Mouse (Mus musculus) midbrain, embryonic 14.5 days (tissue): ENCODE results near the gene Zfp444. TPM values are rescaled to one million over a fixed set of nuclear protein-coding genes. Genes with fewer than 3 reads are reported as not detected.
A peak's percentile ranks its signal among the peaks of the same experiment; 100 is the strongest.
"Not testable (repeated sequence)": the region's sequence is repeated elsewhere in the genome, so short reads cannot be mapped to it uniquely, and the experiment has no call there.

Source experiments
- ATAC-seq: fragments of 200-750 bp; cut with Nextera tagmentation; 2 replicates; pipeline ENCODE4 v1.8.0; 2017; ENCODE audit warnings: moderate number of reproducible peaks, moderate library complexity; ENCODE audit not compliant: low FRiP score, low TSS enrichment
- DNase-seq: peaks from one replicate; pipeline ENCODE4 v3.0.0-alpha.2; 2015
- H3K27ac ChIP-seq: fragments of 300-500 bp; sonication (generic); replicated peaks from 2 replicates; pipeline ENCODE4 v1.5.1; 2014; ENCODE audit warnings: mild to moderate bottlenecking, low read depth, low read length, moderate library complexity
- H3K27me3 ChIP-seq: fragments of 300-500 bp; sonication (generic); 2 replicates; pipeline ENCODE4 v1.6.1; 2014; ENCODE audit warnings: low read length, control low read depth, mixed read lengths; ENCODE audit not compliant: control insufficient read depth, insufficient read depth
- H3K36me3 ChIP-seq: fragments of 300-500 bp; sonication (generic); 2 replicates; pipeline ENCODE4 v1.6.1; 2014; ENCODE audit warnings: low read length, control low read depth; ENCODE audit not compliant: control insufficient read depth, insufficient read depth
- H3K4me1 ChIP-seq: fragments of 300-500 bp; sonication (generic); 2 replicates; pipeline ENCODE4 v1.6.1; 2014; ENCODE audit warnings: mild to moderate bottlenecking, antibody characterized with exemption, low read length, control low read depth; ENCODE audit not compliant: control insufficient read depth, insufficient read depth
- H3K4me2 ChIP-seq: fragments of 300-500 bp; sonication (generic); 2 replicates; pipeline ENCODE4 v1.6.1; 2014; ENCODE audit warnings: mild to moderate bottlenecking, low read length, moderate library complexity
- H3K4me3 ChIP-seq: fragments of 300-500 bp; sonication (generic); replicated peaks from 2 replicates; pipeline ENCODE4 v1.5.1; 2014; ENCODE audit warnings: low read depth, low read length
- H3K9ac ChIP-seq: fragments of 300-500 bp; sonication (generic); replicated peaks from 2 replicates; pipeline ENCODE4 v1.6.1; 2014; ENCODE audit warnings: mild to moderate bottlenecking, low read length, moderate library complexity
- H3K9me3 ChIP-seq: fragments of 300-500 bp; sonication (generic); 2 replicates; pipeline ENCODE4 v1.6.1; 2016; ENCODE audit warnings: low read length, control low read depth, mixed read lengths; ENCODE audit not compliant: control insufficient read depth
- WGBS: fragments of 180-500 bp; shearing (Covaris S2); extraction: QIAGEN DNeasy Blood & Tissue Kit; methylation state at CpG from one replicate; pipeline ENCODE4 v1.1.7; 2014; 5-methylcytosine and 5-hydroxymethylcytosine counted together
- polyA plus RNA-seq: library from polyadenylated mRNA; unstranded; fragments of >200 nt; fragmentation: Nextera tagmentation; extraction: Ambion mirVana; gene quantifications from 2 replicates; pipeline ENCODE4 v1.2.1, GENCODE M21; 2014

The Zfp444 gene
- polyA plus RNA-seq, 1 experiment from 2014 or later, result 94.7 TPM

DNA sequence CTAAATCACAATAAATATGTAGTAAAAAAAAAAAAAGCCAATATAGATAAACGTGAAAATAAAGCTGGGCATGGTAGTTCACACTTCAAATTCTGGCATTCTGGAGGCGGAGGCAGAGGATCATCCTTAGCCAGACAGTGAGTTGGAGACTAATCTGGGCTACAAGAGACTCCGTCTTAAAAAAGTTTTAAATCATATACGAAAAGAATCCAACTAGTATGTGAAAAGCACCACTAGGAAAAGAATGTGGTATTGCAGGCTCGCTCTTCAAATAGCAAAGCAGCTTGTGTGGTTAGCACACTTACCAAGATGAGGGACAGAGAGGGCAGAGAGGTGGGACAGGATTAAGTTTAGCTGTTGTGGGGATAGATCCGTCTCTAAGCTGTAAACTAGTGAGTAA, 1.2 kb upstream of the Zfp444 start:
- Histone ChIP-seq H3K4me1 (0 out of 2 replicates have a peak, but pooled peaks cover 3% of the 10 kb centered on the region), H3K36me3 (peaks cover 4% of the 10 kb centered on the region; the same call in 1 of the 2 replicates), H3K4me3 (peak overlapping the region; percentile 66; the same call in 1 of the 2 replicates), H3K4me2 (peak overlapping the region; percentile 90), H3K9me3 (no peaks in the 10 kb centered on the region), H3K9ac (peak overlapping the region; percentile 53; the same call in 1 of the 2 replicates), H3K27me3 (no peaks in the 10 kb centered on the region), H3K27ac (peak overlapping the region; percentile 87)
- ATAC-seq, result no peak
- no peak for DNase-seq
- WGBS, result 45% methylated on average over 6 of the region's 6 CpGs

DNA sequence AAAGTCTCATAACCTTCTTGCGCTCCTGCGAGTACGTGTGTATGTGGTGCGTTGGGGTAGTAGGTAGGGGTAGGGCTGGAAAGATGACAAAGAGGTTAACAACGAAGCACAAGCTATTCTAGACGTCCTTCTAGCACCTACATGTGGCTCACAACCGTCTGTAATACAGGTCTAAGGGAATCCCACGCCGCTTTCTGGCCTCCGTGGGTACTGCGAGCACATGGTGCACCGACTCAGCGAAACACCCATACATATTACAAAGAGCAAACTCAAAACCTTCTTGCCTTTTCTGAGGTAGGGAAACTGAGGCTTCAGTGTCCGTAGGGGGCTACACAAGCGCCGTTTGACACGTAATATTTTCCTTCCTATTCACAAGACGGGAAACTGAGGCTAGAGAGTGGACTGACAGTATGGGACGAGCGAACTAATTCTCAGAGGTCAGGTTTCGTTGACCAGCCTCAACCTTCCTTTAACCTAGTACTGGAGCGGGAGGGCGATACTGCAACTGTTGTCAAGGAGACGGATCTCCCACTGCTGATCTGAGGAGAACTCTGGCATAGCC, 501 bp upstream of the Zfp444 start:
- H3K4me2 ChIP-seq, result peak overlapping the region; percentile 90
- peak overlapping the region; percentile 66 for H3K4me3 ChIP-seq
- peaks cover 4% of the 10 kb centered on the region; the same call in 1 of the 2 replicates for H3K36me3 ChIP-seq
- ATAC-seq, result peak; percentile 35
- H3K9me3 ChIP-seq, result no peaks in the 10 kb centered on the region
- peak overlapping the region; percentile 53 for H3K9ac ChIP-seq
- 0 out of 2 replicates have a peak, but pooled peaks cover 3% of the 10 kb centered on the region for H3K4me1 ChIP-seq
- peak overlapping the region; percentile 87 for H3K27ac ChIP-seq
- whole genome bisulfite sequencing, result under 1% methylated on average over 24 of the region's 24 CpGs
- no peaks in the 10 kb centered on the region for H3K27me3 ChIP-seq
- peak; percentile 81 for DNase-seq

DNA sequence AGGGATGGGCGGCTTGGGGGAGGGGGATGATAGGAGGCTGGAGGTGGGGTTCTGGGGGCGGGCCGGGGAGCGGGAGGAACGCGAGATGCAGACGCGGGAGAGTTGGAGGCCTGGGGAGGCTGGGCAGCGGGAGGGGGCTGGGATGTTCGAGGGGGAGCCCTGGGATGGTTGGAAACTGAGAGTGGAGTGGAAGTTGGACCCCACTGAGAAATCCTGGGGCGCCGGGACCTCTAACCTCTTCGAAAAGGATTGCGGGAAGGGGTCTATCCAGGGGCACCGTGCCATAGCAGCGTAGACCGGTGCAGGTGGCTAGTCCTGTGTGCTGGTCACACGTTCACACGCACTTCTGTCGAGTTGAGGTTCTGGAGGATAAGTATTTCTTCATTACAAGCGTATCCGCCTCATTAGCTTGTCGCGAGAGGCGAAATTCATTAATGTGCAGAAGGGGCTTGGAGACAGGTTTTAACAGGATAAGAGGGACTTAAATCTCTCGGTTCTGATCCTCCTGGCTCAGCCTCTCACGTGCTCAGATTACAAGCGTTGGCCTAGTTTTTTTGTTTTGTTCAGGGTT, 733 bp downstream of the Zfp444 start:
- peak; percentile 38 for ATAC-seq
- H3K36me3 ChIP-seq, result peaks cover 4% of the 10 kb centered on the region; the same call in 1 of the 2 replicates
- H3K9me3 ChIP-seq, result no peaks in the 10 kb centered on the region
- H3K4me2 ChIP-seq, result peak overlapping the region; percentile 90
- DNase-seq, result peak; percentile 48
- peak overlapping the region; percentile 87 for H3K27ac ChIP-seq
- under 1% methylated on average over 28 of the region's 28 CpGs for WGBS
- H3K9ac ChIP-seq, result peak overlapping the region; percentile 78
- 0 out of 2 replicates have a peak, but pooled peaks cover 3% of the 10 kb centered on the region for H3K4me1 ChIP-seq
- peak overlapping the region; percentile 66 for H3K4me3 ChIP-seq
- no peaks in the 10 kb centered on the region for H3K27me3 ChIP-seq

- ATAC-seq, result no peak
Measured at GRCm38 (mm10) chr7:6173872-6174271, 1.8 kb downstream of the Zfp444 start.

GRCm38 (mm10) chr7:6174365-6174987, 2.5 kb downstream of the Zfp444 start:
- not testable (repeated sequence) for H3K4me1 ChIP-seq, ATAC-seq, H3K27ac ChIP-seq, H3K9me3 ChIP-seq, H3K4me2 ChIP-seq, H3K4me3 ChIP-seq, H3K27me3 ChIP-seq, H3K9ac ChIP-seq, DNase-seq
- WGBS, result 90% methylated on average over 9 of the region's 9 CpGs
- peaks cover 12% of the 10 kb centered on the region; the same call in 1 of the 2 replicates for H3K36me3 ChIP-seq

More at GRCm38 (mm10) chr7:6173872-6174271, 1.8 kb downstream of the Zfp444 start:
- Histone ChIP-seq H3K36me3 (peaks cover 10% of the 10 kb centered on the region; the same call in 1 of the 2 replicates), H3K9ac (no peak overlapping the region), H3K4me3 (no peak overlapping the region), H3K27me3 (no peaks in the 10 kb centered on the region), H3K27ac (no peak overlapping the region), H3K9me3 (no peaks in the 10 kb centered on the region), H3K4me1 (0 out of 2 replicates have a peak, but pooled peaks cover 3% of the 10 kb centered on the region), H3K4me2 (peak overlapping the region; percentile 90; the same call in 1 of the 2 replicates)
- WGBS, result 90% methylated on average over 8 of the region's 8 CpGs
- no peak for DNase-seq

DNA sequence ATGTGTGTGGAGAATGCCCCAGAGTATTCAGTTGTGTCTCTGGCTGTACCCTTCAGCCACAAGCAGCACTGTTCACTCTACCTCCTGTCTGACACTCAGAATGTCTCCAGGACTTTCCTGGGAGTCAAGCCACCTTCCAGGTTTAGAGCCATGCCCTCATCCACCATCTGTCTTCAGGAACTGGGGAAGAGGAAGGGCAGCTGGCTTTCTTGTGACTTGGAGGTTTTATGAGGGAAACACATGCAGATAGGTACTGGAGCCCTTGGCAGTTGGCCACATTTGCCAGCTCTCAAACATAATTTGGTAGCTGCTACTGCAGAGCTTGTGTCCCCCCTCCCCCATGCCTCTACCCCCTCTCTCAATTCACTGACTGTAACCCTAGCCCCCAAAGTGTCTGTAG, 7.0 kb downstream of the Zfp444 start:
- no peak for DNase-seq
- Histone ChIP-seq H3K9me3 (no peaks in the 10 kb centered on the region), H3K36me3 (peaks cover 23% of the 10 kb centered on the region), H3K27me3 (no peaks in the 10 kb centered on the region), H3K9ac (no peak overlapping the region), H3K4me1 (no peaks in the 10 kb centered on the region), H3K4me3 (no peak overlapping the region), H3K4me2 (no peak overlapping the region), H3K27ac (no peak overlapping the region)
- no peak for ATAC-seq

DNA sequence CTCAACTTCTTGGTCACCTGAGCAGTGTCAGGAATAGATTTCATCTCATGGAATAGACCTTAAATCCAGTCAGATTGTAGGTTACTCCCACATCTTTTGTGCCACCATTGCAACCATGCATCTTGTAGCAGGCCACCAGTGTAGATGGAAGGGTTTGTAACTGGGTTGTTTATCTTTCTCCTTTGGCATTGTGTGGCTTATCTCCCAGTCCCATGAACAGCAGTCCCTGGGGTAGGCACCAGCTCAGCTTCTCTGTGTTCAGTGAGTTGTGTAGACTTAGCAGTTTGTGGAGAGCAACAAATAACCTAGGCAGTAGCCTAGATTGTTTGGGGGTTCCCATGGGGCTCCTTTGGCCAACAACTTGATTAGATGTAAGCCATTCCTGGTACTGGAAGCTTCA, 10.9 kb downstream of the Zfp444 start:
- no peak overlapping the region for H3K4me2 ChIP-seq
- no peaks in the 10 kb centered on the region for H3K9me3 ChIP-seq
- H3K9ac ChIP-seq, result no peak overlapping the region
- no peak overlapping the region for H3K4me3 ChIP-seq
- DNase-seq (no peak), ATAC-seq (no peak)
- H3K27ac ChIP-seq, result no peak overlapping the region
- H3K4me1 ChIP-seq, result no peaks in the 10 kb centered on the region
- H3K27me3 ChIP-seq, result no peaks in the 10 kb centered on the region
- H3K36me3 ChIP-seq, result peaks cover 54% of the 10 kb centered on the region

GRCm38 (mm10) chr7:6183802-6184201, 11.8 kb downstream of the Zfp444 start:
- H3K36me3 ChIP-seq, result peaks cover 58% of the 10 kb centered on the region
- DNase-seq (no peak), ATAC-seq (no peak)
- H3K9me3 ChIP-seq, result no peaks in the 10 kb centered on the region
- no peak overlapping the region for H3K4me2 ChIP-seq
- H3K27ac ChIP-seq, result no peak overlapping the region
- 97% methylated on average over 19 of the region's 19 CpGs for WGBS
- H3K4me3 ChIP-seq, result no peak overlapping the region
- no peaks in the 10 kb centered on the region for H3K27me3 ChIP-seq
- H3K4me1 ChIP-seq, result no peaks in the 10 kb centered on the region
- no peak overlapping the region for H3K9ac ChIP-seq
